Mouse (Mus musculus): ENCODE measurements around the gene Hfm1.

- no peak for TF ChIP-seq GATA1 (IDR thresholded peaks at IDR 0.05; ENCODE audit: low read length)
- TF ChIP-seq TAL1 (IDR thresholded peaks at IDR 0.05; ENCODE audit: low read length): no peak
Measured at GRCm38 (mm10) chr5:106831401-106831800, 94.7 kb downstream of the Hfm1 start.

All from erythroblast, embryonic 14.5 days (primary cell).